ENCODE assay signal across 8 mouse cellular contexts in genomic region chr1:162196812-162197680, GRCm38 (mm10).
DNase-seq lines count a peak whose midpoint lies in the region; ATAC-seq and TF ChIP-seq lines count a peak whose summit lies in the region.
"Had no signal": no experiment of that assay in that cellular context is flagged by ENCODE, and none has a peak within 500 bp of the region (broad histone marks: within the 10 kb centered on the region; RNA-seq: fewer than 3 reads in every experiment).

No protein-coding gene starts in this region.

- 68% methylated on average over 9 of the region's 9 CpGs for WGBS in midbrain, embryonic 11.5 days
- 74% methylated on average over 9 of the region's 9 CpGs for WGBS in midbrain, embryonic 10.5 days
- 39% methylated on average over 9 of the region's 9 CpGs for WGBS in hindbrain, embryonic 16.5 days
- WGBS in liver, postnatal 0 days (ENCODE audit: insufficient replicate concordance) = 85% methylated on average over 9 of the region's 9 CpGs
- WGBS in kidney, embryonic 14.5 days = 78% methylated on average over 9 of the region's 9 CpGs

- no peak overlapping the region for H3K9ac ChIP-seq in midbrain, embryonic 11.5 days (ENCODE audit: low read length)
- no peak overlapping the region for H3K9ac ChIP-seq in hindbrain, embryonic 16.5 days (ENCODE audit: low read depth, low read length)
- no peak overlapping the region for H3K9ac ChIP-seq in liver, postnatal 0 days (replicated peaks)
- no peak overlapping the region for H3K9ac ChIP-seq in kidney, embryonic 14.5 days (ENCODE audit: low read depth, low read length)
- H3K9ac ChIP-seq: stomach, embryonic 15.5 days had no signal

- H3K4me3 ChIP-seq in midbrain, embryonic 11.5 days (ENCODE audit: low read depth, low read length) = no peak overlapping the region
- no peak overlapping the region for H3K4me3 ChIP-seq in midbrain, embryonic 10.5 days
- H3K4me3 ChIP-seq in hindbrain, embryonic 16.5 days (ENCODE audit: low read length) = no peak overlapping the region
- no peak overlapping the region for H3K4me3 ChIP-seq in liver, postnatal 0 days (ENCODE audit: low read depth, low read length)
- no peak overlapping the region for H3K4me3 ChIP-seq in kidney, embryonic 14.5 days (ENCODE audit: low read length)
- H3K4me3 ChIP-seq: stomach, embryonic 15.5 days had no signal

- 0 out of 2 replicates have a peak, but pooled peaks cover 2% of the 10 kb centered on the region for H3K4me1 ChIP-seq in midbrain, embryonic 11.5 days (ENCODE audit: control insufficient read depth, insufficient read depth, low read length)
- peaks cover 10% of the 10 kb centered on the region for H3K4me1 ChIP-seq in midbrain, embryonic 10.5 days
- H3K4me1 ChIP-seq in hindbrain, embryonic 16.5 days (ENCODE audit: control insufficient read depth, insufficient read depth, low read depth, low read length) = no peaks in the 10 kb centered on the region
- H3K4me1 ChIP-seq in liver, postnatal 0 days (ENCODE audit: insufficient read depth) = no peaks in the 10 kb centered on the region
- H3K4me1 ChIP-seq in kidney, embryonic 14.5 days (ENCODE audit: control insufficient read depth, insufficient read depth, low read length) = no peaks in the 10 kb centered on the region
- H3K4me1 ChIP-seq: stomach, embryonic 15.5 days had no signal

- H3K27me3 ChIP-seq in midbrain, embryonic 11.5 days (ENCODE audit: control insufficient read depth, insufficient read depth, low read length) = no peaks in the 10 kb centered on the region; the same call in 1 of the 2 replicates
- peaks cover 7% of the 10 kb centered on the region; the same call in 1 of the 2 replicates for H3K27me3 ChIP-seq in midbrain, embryonic 10.5 days (ENCODE audit: low read depth, poor library complexity, severe bottlenecking)
- H3K27me3 ChIP-seq in hindbrain, embryonic 16.5 days (replicated peaks; ENCODE audit: control insufficient read depth, insufficient read depth, low read length) = no peaks in the 10 kb centered on the region
- H3K27me3 ChIP-seq in liver, postnatal 0 days (ENCODE audit: insufficient read depth, low read length) = no peaks in the 10 kb centered on the region
- H3K27me3 ChIP-seq in kidney, embryonic 14.5 days (ENCODE audit: control insufficient read depth, insufficient read depth, low read length) = no peaks in the 10 kb centered on the region
- H3K27me3 ChIP-seq: stomach, embryonic 15.5 days had no signal

- no peak overlapping the region for H3K4me2 ChIP-seq in midbrain, embryonic 11.5 days
- H3K4me2 ChIP-seq in hindbrain, embryonic 16.5 days (ENCODE audit: low read length) = no peak overlapping the region
- no peak overlapping the region for H3K4me2 ChIP-seq in liver, postnatal 0 days (ENCODE audit: low read depth, low read length)
- H3K4me2 ChIP-seq in kidney, embryonic 14.5 days (replicated peaks; ENCODE audit: low read depth, low read length) = no peak overlapping the region
- H3K4me2 ChIP-seq: stomach, embryonic 15.5 days had no signal

- H3K36me3 ChIP-seq in midbrain, embryonic 11.5 days (ENCODE audit: control insufficient read depth, insufficient read depth, low read length) = no peaks in the 10 kb centered on the region
- H3K36me3 ChIP-seq in midbrain, embryonic 10.5 days = no peaks in the 10 kb centered on the region
- H3K36me3 ChIP-seq in hindbrain, embryonic 16.5 days (ENCODE audit: control insufficient read depth, insufficient read depth, low read length) = no peaks in the 10 kb centered on the region
- H3K36me3 ChIP-seq in liver, postnatal 0 days (replicated peaks; ENCODE audit: insufficient read depth, low read length) = no peaks in the 10 kb centered on the region
- H3K36me3 ChIP-seq in kidney, embryonic 14.5 days (ENCODE audit: control insufficient read depth, insufficient read depth, low read length) = no peaks in the 10 kb centered on the region
- H3K36me3 ChIP-seq: stomach, embryonic 15.5 days had no signal

- no peak overlapping the region for H3K27ac ChIP-seq in midbrain, embryonic 11.5 days (ENCODE audit: low read depth, low read length)
- H3K27ac ChIP-seq in midbrain, embryonic 10.5 days (replicated peaks) = no peak overlapping the region
- H3K27ac ChIP-seq in hindbrain, embryonic 16.5 days (ENCODE audit: low read depth, low read length) = no peak overlapping the region
- no peak overlapping the region for H3K27ac ChIP-seq in liver, postnatal 0 days (ENCODE audit: low read depth)
- H3K27ac ChIP-seq in kidney, embryonic 14.5 days (ENCODE audit: low read depth, low read length) = no peak overlapping the region
- H3K27ac ChIP-seq: stomach, embryonic 15.5 days had no signal

- ATAC-seq in midbrain, embryonic 11.5 days (ENCODE audit: low FRiP score) = peak; percentile 70
- peak; percentile 73 for ATAC-seq in hindbrain, embryonic 16.5 days
- ATAC-seq in liver, postnatal 0 days = no peak
- no peak for ATAC-seq in kidney, embryonic 14.5 days (ENCODE audit: low FRiP score, low TSS enrichment)

- H3K9me3 ChIP-seq in midbrain, embryonic 11.5 days (ENCODE audit: control insufficient read depth, low read length) = no peaks in the 10 kb centered on the region
- no peaks in the 10 kb centered on the region for H3K9me3 ChIP-seq in midbrain, embryonic 10.5 days (replicated peaks)
- H3K9me3 ChIP-seq in hindbrain, embryonic 16.5 days (ENCODE audit: control insufficient read depth, low read length) = no peaks in the 10 kb centered on the region
- H3K9me3 ChIP-seq in liver, postnatal 0 days (ENCODE audit: low read length) = no peaks in the 10 kb centered on the region
- H3K9me3 ChIP-seq in kidney, embryonic 14.5 days (ENCODE audit: control insufficient read depth, low read length) = no peaks in the 10 kb centered on the region
- H3K9me3 ChIP-seq: stomach, embryonic 15.5 days had no signal

- DNase-seq in midbrain, embryonic 11.5 days (ENCODE audit: low spot score, missing footprints) = no peak
- no peak for DNase-seq in midbrain, embryonic 10.5 days (ENCODE audit: low spot score)
- DNase-seq in cerebellum, postnatal 25 days = peak; percentile 51 to 64
- peak; percentile 62 for DNase-seq in telencephalon, adult 2 months (ENCODE audit: low read depth, low spot score)
- DNase-seq in liver, postnatal 0 days = no peak

- no peak for TF ChIP-seq EP300 in liver, postnatal 0 days (IDR thresholded peaks at IDR 0.05; ENCODE audit: low read depth)

- no peak for TF ChIP-seq CTCF in liver, postnatal 0 days (IDR thresholded peaks at IDR 0.05; ENCODE audit: low read depth)

Comparison
In these comparisons a context has a peak if more than half of its experiments do, and no peak if none do; other contexts are left out.
1. ATAC-seq: peak in midbrain, embryonic 11.5 days (single experiment) and hindbrain, embryonic 16.5 days (single experiment); none in liver, postnatal 0 days (single experiment) and kidney, embryonic 14.5 days (single experiment).
2. DNase-seq: peak in cerebellum, postnatal 25 days (2 of 2) and telencephalon, adult 2 months (single experiment); none in midbrain, embryonic 11.5 days (single experiment), midbrain, embryonic 10.5 days (single experiment) and liver, postnatal 0 days (single experiment).